Mouse (Mus musculus): ENCODE results near the gene Ang2.
"Not testable (repeated sequence)": the region's sequence is repeated elsewhere in the genome, so short reads cannot be mapped to it uniquely, and the experiment has no call there.

Gene Ang2

GRCm38 (mm10) chr14:51199098-51200023 lies at the start of gene Ang2:
Gene Ang2, minus strand, starts transcription at chr14:51199148.
- DNase-seq (ENCODE audit: low read depth), result no peak

GRCm38 (mm10) chr14:51247736-51248135 lies 48.8 kb upstream of the Ang2 start:
- DNase-seq (ENCODE audit: low read depth), result no peak

GRCm38 (mm10) chr14:51240899-51241298 lies 42.0 kb upstream of the Ang2 start:
- peak; percentile 38 for DNase-seq (ENCODE audit: low read depth)

DNA sequence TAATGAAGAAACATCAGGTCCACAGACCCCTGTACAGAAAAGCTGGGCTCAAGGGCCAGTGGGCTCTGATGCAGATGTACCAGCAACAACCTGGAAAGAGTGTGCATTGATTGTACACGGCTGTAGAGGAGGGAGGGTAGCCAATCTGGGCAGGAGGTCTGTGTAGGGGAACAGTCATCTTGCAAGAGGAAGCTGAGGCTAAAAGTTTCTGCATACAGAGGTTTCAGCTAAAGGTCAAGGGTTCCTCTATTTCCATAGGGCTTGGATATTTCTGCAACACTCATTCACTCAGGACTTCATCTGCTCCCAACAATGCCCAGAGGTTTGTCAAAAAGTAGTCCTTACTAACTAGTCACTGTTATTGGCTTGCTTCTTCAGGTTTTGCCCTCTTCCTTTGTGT lies 38.5 kb upstream of the Ang2 start:
- DNase-seq (ENCODE audit: low read depth), result not testable (repeated sequence)

DNA sequence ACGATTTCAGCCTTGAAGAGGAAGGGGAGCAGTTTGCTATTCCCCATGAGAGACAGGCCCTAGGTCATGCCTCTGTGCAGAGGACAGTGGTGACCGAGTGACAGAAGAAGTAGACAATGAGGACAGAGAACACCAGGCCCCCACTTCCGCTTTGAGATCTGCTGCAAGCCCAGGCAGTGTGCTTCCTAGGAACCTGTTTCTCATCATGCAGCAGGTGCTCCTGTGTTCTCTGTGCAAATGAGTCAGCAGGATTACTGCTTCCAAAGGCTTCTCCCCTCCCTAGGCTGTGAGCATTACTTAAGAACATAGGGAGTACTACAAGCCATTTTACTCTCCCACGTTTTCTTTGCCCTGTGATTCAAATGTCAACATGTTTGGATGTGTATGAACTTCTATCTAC lies 30.7 kb upstream of the Ang2 start:
- not testable (repeated sequence) for DNase-seq (ENCODE audit: low read depth)

DNA sequence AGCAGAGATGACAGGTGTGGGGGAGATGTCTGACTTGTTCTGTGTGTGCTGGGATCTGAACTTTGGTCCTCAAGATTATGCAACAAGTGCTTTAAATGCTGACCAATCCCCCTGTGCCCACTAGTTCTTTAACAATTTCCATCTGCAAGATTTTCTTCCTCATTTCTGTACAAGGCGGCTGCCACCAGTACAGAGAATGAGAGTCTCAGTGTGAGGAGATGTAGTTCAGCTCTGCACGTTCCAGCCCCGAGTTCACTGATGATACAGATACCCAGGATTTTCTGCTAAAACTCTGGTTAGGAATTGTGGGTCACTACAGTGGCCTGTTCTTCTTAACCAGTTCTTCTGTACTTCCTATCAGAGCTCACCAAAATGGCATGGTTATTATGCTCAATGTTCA lies 21.1 kb upstream of the Ang2 start:
- not testable (repeated sequence) for DNase-seq (ENCODE audit: low read depth)

DNA sequence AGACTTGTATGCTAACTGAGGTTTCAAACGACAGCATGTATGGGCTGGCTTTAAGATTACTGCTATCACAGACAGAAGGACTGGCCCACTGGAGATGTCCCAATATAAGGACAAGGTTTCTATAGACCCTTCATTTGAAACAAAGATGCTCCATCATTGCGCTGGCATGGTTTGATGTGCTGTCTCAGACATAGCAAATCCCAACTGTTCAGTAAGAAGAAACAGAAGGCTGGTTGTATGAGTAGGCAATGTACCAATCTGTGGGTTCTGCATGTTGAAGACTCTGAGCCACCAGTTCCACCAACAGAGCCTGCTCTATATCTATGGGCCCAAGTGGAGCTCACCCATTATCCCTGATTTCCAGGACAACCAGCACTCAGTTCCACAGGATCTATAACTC lies 4.2 kb upstream of the Ang2 start, which contains the start of gene Ear14:
Ear14 (plus strand) TSS at position 277 of the 400 bp plus-strand sequence.
- DNase-seq (ENCODE audit: low read depth), result no peak

- no peak for DNase-seq (ENCODE audit: low read depth)
These were observed 1.5 kb upstream of the Ang2 start for GRCm38 (mm10) chr14:51200466-51200865.

- DNase-seq (ENCODE audit: low read depth), result no peak
These were observed 1.1 kb upstream of the Ang2 start for GRCm38 (mm10) chr14:51200054-51200453.

DNA sequence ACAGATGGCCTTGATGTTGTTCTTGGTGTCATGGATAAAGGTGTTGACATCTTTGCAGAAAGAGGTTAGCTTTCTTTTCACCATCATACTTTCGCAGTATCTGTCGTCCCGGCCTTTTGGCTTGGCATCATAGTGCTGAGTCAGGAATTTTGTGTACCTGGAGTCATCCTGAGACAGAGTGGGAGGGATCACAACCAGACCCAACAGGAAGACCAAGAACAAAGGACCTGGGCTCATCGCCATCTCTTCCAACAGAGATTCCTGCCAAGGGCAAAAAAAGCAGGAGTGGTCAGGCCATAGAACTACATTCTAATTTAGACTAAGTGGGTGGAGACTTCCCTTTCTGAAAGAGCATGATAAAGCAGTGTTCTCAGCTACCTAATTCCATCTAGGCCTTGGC lies 3.3 kb downstream of the Ang2 start:
- DNase-seq (ENCODE audit: low read depth), result no peak

DNA sequence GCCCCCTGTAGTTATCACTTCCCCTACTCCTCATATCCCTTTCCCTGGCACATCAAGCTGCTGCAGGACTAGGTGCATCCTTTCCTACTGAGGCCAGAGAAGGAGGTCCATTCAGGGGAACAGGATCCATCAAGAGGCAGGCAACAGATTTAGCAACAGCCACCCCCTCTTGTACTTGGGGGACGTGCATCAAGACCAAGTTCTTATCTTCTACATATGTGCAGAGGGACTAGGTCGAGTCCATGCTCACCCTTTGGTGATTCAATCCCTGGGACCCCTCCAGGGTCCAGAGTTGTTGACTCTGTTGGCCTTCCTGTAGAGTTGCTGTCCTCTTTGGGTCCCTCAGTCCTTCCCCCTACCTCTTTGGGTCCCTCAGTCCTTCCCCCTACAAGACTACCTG lies 17.9 kb downstream of the Ang2 start:
- not testable (repeated sequence) for DNase-seq (ENCODE audit: low read depth)

GRCm38 (mm10) chr14:51173843-51174242 lies 25.1 kb downstream of the Ang2 start:
- no peak for DNase-seq (ENCODE audit: low read depth)

- not testable (repeated sequence) for DNase-seq (ENCODE audit: low read depth)
These were observed 26.0 kb downstream of the Ang2 start for GRCm38 (mm10) chr14:51172947-51173346.

GRCm38 (mm10) chr14:51172095-51172865 lies 26.7 kb downstream of the Ang2 start:
- not testable (repeated sequence) for DNase-seq (ENCODE audit: low read depth)

DNA sequence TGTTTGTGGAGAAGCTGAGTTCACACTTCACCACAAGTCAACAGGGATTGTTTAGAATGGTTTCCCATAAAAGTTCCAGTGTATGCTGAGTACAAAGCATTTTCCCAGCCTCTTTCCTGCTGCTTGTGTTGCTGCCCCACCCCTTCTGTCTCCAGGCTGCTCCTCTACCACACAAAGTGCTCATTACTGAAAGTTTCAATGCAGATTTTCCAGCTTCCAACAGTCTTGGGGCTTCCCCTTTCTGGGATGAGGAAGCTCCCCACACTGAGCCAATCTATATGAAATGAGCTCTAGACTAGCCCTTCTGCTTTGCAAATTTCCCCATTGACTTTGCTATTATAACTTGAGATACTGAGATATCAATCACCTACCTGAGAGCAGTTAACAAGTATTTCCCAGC lies 32.9 kb downstream of the Ang2 start:
- DNase-seq (ENCODE audit: low read depth), result no peak

GRCm38 (mm10) chr14:51165435-51165834 lies 33.5 kb downstream of the Ang2 start:
- no peak for DNase-seq (ENCODE audit: low read depth)

DNA sequence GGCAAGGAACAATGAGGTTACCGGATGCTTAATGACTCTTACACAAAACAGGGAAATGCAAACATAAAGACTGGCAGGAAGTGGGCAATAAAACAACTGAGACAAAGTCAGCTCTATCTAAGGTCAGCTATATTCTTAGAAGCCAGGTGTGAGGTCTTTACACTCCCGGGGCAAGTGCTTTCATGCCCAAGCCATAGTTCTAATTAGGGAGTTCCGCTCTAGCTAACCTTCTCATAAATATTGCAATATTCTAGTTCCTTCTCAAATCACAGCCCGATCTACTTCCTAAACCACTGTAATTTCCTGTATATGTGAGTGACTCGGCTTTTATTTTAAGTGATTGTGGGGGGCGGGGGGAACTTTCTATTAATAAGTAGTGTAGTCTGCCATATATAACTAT lies 35.6 kb downstream of the Ang2 start:
- DNase-seq (ENCODE audit: low read depth), result not testable (repeated sequence)

- not testable (repeated sequence) for DNase-seq (ENCODE audit: low read depth)
These were observed 37.0 kb downstream of the Ang2 start, which contains the start of gene Rnase2b for GRCm38 (mm10) chr14:51161976-51162375. Gene Rnase2b, plus strand, starts transcription at chr14:51162260.

GRCm38 (mm10) chr14:51157072-51157471 lies 41.9 kb downstream of the Ang2 start:
- no peak for DNase-seq (ENCODE audit: low read depth)

- no peak for DNase-seq (ENCODE audit: low read depth)
These were observed 42.2 kb downstream of the Ang2 start for GRCm38 (mm10) chr14:51156736-51157068.

GRCm38 (mm10) chr14:51156056-51156735 lies 42.8 kb downstream of the Ang2 start:
- no peak for DNase-seq (ENCODE audit: low read depth)

GRCm38 (mm10) chr14:51152249-51152870 lies 46.6 kb downstream of the Ang2 start:
- no peak for DNase-seq (ENCODE audit: low read depth)
